Mouse (Mus musculus) liver, embryonic 14.5 days (tissue): ENCODE measurements at regions not wholly inside any gene's neighbourhood (a gene's known extent, or its start where the extent isn't known, plus 50 kb on each side); places are given as distances from the start of the nearest gene placed in this dataset.

Source experiments
- ATAC-seq: fragments of 200-750 bp; cut with Nextera tagmentation; 2 replicates; pipeline ENCODE4 v1.8.0; 2017; ENCODE audit warnings: moderate number of reproducible peaks, mild to moderate bottlenecking, moderate library complexity; ENCODE audit not compliant: insufficient read depth
- DNase-seq, 3 experiments: peaks; one replicate each; pipeline ENCODE4 v3.0.0-alpha.2; 2012 to 2013; ENCODE audit warnings: low read depth in 3 of 3, low spot score in 3 of 3
- H3K27ac ChIP-seq: fragments of 300-500 bp; sonication (generic); 2 replicates; pipeline ENCODE4 v1.5.1; 2014; ENCODE audit warnings: moderate library complexity, mild to moderate bottlenecking, control low read depth, inconsistent platforms
- H3K27me3 ChIP-seq: fragments of 300-500 bp; sonication (generic); 2 replicates; pipeline ENCODE4 v1.6.1; 2014; ENCODE audit warnings: mild to moderate bottlenecking, low read length, moderate library complexity; ENCODE audit not compliant: control insufficient read depth, insufficient read depth
- H3K36me3 ChIP-seq: fragments of 300-500 bp; sonication (generic); replicated peaks from 2 replicates; pipeline ENCODE4 v1.6.1; 2014; ENCODE audit warnings: low read depth; ENCODE audit not compliant: control insufficient read depth, insufficient read depth
- H3K4me1 ChIP-seq, 2 experiments: fragments of 200-500 bp in 1 of 2; fragments of 300-500 bp in 1 of 2; sonication (generic) in 1 of 2; replicated peaks; 2 replicates each; pipeline ENCODE4 v1.6.1; 2012 to 2014; ENCODE audit warnings: antibody characterized with exemption in 1 of 2, inconsistent platforms in 1 of 2, low read length in 1 of 2; ENCODE audit not compliant: control insufficient read depth in 2 of 2, insufficient read depth in 2 of 2
- H3K4me2 ChIP-seq: fragments of 300-500 bp; sonication (generic); 2 replicates; pipeline ENCODE4 v1.6.1; 2014; ENCODE audit warnings: low read depth, mild to moderate bottlenecking, control low read depth, moderate library complexity
- H3K4me3 ChIP-seq, 2 experiments: fragments of 200-500 bp in 1 of 2; fragments of 300-500 bp in 1 of 2; sonication (generic) in 1 of 2; 2 replicates each; pipeline ENCODE4 v1.5.1; 2012 to 2014; ENCODE audit warnings: low read depth in 2 of 2, low read length in 2 of 2, mild to moderate bottlenecking in 2 of 2, control low read depth in 1 of 2, inconsistent platforms in 1 of 2, moderate library complexity in 1 of 2; ENCODE audit not compliant: insufficient read depth in 1 of 2
- H3K9ac ChIP-seq: fragments of 300-500 bp; sonication (generic); replicated peaks from 2 replicates; pipeline ENCODE4 v1.6.1; 2014; ENCODE audit warnings: mild to moderate bottlenecking, control low read depth, moderate library complexity
- H3K9me3 ChIP-seq: fragments of 300-500 bp; sonication (generic); 2 replicates; pipeline ENCODE4 v1.6.1; 2016; ENCODE audit warnings: low read length, mixed read lengths; ENCODE audit not compliant: control insufficient read depth
- CTCF ChIP-seq: IDR thresholded peaks from 2 replicates; pipeline ENCODE4 v1.5.1; 2016; ENCODE audit warnings: antibody characterized with exemption, low read depth, control low read depth
- EP300 ChIP-seq: IDR thresholded peaks from 2 replicates; pipeline ENCODE4 v1.6.1; 2016; ENCODE audit warnings: antibody characterized with exemption, low read depth
- WGBS: fragments of 180-500 bp; shearing (Covaris S2); extraction: QIAGEN DNeasy Blood & Tissue Kit; methylation state at CpG from one replicate; pipeline ENCODE4 v1.1.7; 2014; ENCODE audit not compliant: insufficient replicate concordance; 5-methylcytosine and 5-hydroxymethylcytosine counted together

- H3K27ac ChIP-seq: no peak overlapping the region
- TF ChIP-seq EP300: no peak
- TF ChIP-seq CTCF: no peak
- H3K4me2 ChIP-seq: no peak overlapping the region
- WGBS: 50% methylated on average over 4 of the region's 4 CpGs
- ATAC-seq (no peak), DNase-seq (no peak)
- H3K36me3 ChIP-seq: no peaks in the 10 kb centered on the region
- no peaks in the 10 kb centered on the region for H3K9me3 ChIP-seq
- H3K4me3 ChIP-seq: no peak overlapping the region
- no peaks in the 10 kb centered on the region for H3K27me3 ChIP-seq
- no peak overlapping the region for H3K9ac ChIP-seq
- no peaks in the 10 kb centered on the region for H3K4me1 ChIP-seq
Observed at GRCm38 (mm10) chr11:114261959-114262358, 195.1 kb upstream of the Sdk2 start.

- ATAC-seq (no peak), DNase-seq (no peak)
- H3K27me3 ChIP-seq: no peaks in the 10 kb centered on the region
- no peak overlapping the region for H3K4me3 ChIP-seq
- no peaks in the 10 kb centered on the region for H3K4me1 ChIP-seq
- WGBS: 63% methylated on average over 9 of the region's 9 CpGs
- H3K9ac ChIP-seq: no peak overlapping the region
- TF ChIP-seq CTCF (no peak), EP300 (no peak)
- H3K27ac ChIP-seq: no peak overlapping the region
- H3K4me2 ChIP-seq: no peak overlapping the region
- H3K36me3 ChIP-seq: no peaks in the 10 kb centered on the region
- no peaks in the 10 kb centered on the region for H3K9me3 ChIP-seq
Observed at GRCm38 (mm10) chr11:114258218-114258617, 191.4 kb upstream of the Sdk2 start.

GRCm38 (mm10) chr11:114257756-114258155, 190.9 kb upstream of the Sdk2 start:
- H3K4me1 ChIP-seq: no peaks in the 10 kb centered on the region
- DNase-seq (no peak), ATAC-seq (no peak)
- 45% methylated on average over 6 of the region's 6 CpGs for WGBS
- H3K9ac ChIP-seq: no peak overlapping the region
- TF ChIP-seq CTCF (no peak), EP300 (no peak)
- H3K27me3 ChIP-seq: no peaks in the 10 kb centered on the region
- H3K27ac ChIP-seq: no peak overlapping the region
- no peak overlapping the region for H3K4me3 ChIP-seq
- no peaks in the 10 kb centered on the region for H3K36me3 ChIP-seq
- H3K4me2 ChIP-seq: no peak overlapping the region
- H3K9me3 ChIP-seq: no peaks in the 10 kb centered on the region

- H3K9ac ChIP-seq: no peak overlapping the region
- H3K4me2 ChIP-seq: no peak overlapping the region
- ATAC-seq (no peak), DNase-seq (no peak)
- no peaks in the 10 kb centered on the region for H3K27me3 ChIP-seq
- H3K4me3 ChIP-seq: no peak overlapping the region
- no peaks in the 10 kb centered on the region for H3K4me1 ChIP-seq
- no peak overlapping the region for H3K27ac ChIP-seq
- 45% methylated on average over 4 of the region's 4 CpGs for WGBS
- H3K36me3 ChIP-seq: no peaks in the 10 kb centered on the region
- H3K9me3 ChIP-seq: no peaks in the 10 kb centered on the region
- TF ChIP-seq CTCF (no peak), EP300 (no peak)
Observed at GRCm38 (mm10) chr11:114257061-114257460, 190.2 kb upstream of the Sdk2 start.

GRCm38 (mm10) chr11:114254344-114254743, 187.5 kb upstream of the Sdk2 start:
- Histone ChIP-seq H3K4me3 (no peak overlapping the region), H3K4me1 (peaks cover 2 to 3% of the 10 kb centered on the region in 2 experiments; a peak in 2 of 4 replicates), H3K36me3 (no peaks in the 10 kb centered on the region), H3K9ac (no peak overlapping the region), H3K27ac (no peak overlapping the region), H3K9me3 (no peaks in the 10 kb centered on the region), H3K27me3 (no peaks in the 10 kb centered on the region), H3K4me2 (no peak overlapping the region)
- no peak for ATAC-seq
- 22% methylated on average over 1 of the region's 1 CpGs for WGBS
- DNase-seq: no peak
- TF ChIP-seq EP300 (no peak), CTCF (no peak)
